Mouse (Mus musculus) hindbrain, embryonic 14.5 days (tissue): Measurements from ENCODE around the gene Ptx3. TPM values are rescaled to one million over a fixed set of nuclear protein-coding genes. Genes with fewer than 3 reads are reported as not detected.

ENCODE experiments used
- ATAC-seq: fragments of 200-750 bp; cut with Nextera tagmentation; 2 replicates; pipeline ENCODE4 v1.8.0; 2017; ENCODE audit warnings: moderate number of reproducible peaks, mild to moderate bottlenecking, moderate TSS enrichment, moderate library complexity; ENCODE audit not compliant: low FRiP score
- DNase-seq: peaks from one replicate; pipeline ENCODE4 v3.0.0-alpha.2; 2015; ENCODE audit warnings: low spot score
- H3K27ac ChIP-seq: fragments of 300-500 bp; sonication (generic); 2 replicates; pipeline ENCODE4 v1.5.1; 2014; ENCODE audit warnings: mild to moderate bottlenecking, moderate library complexity
- H3K27me3 ChIP-seq: fragments of 300-500 bp; sonication (generic); 2 replicates; pipeline ENCODE4 v1.6.1; 2014; ENCODE audit warnings: mild to moderate bottlenecking, low read length, mixed read lengths; ENCODE audit not compliant: control insufficient read depth, insufficient read depth
- H3K36me3 ChIP-seq: fragments of 300-500 bp; sonication (generic); replicated peaks from 2 replicates; pipeline ENCODE4 v1.6.1; 2014; ENCODE audit not compliant: control insufficient read depth, insufficient read depth
- H3K4me1 ChIP-seq: fragments of 300-500 bp; sonication (generic); replicated peaks from 2 replicates; pipeline ENCODE4 v1.6.1; 2014; ENCODE audit warnings: antibody characterized with exemption, low read length, mixed read lengths; ENCODE audit not compliant: control insufficient read depth, insufficient read depth
- H3K4me2 ChIP-seq: fragments of 300-500 bp; sonication (generic); replicated peaks from 2 replicates; pipeline ENCODE4 v1.6.1; 2014; ENCODE audit warnings: mild to moderate bottlenecking, moderate library complexity
- H3K4me3 ChIP-seq: fragments of 300-500 bp; sonication (generic); replicated peaks from 2 replicates; pipeline ENCODE4 v1.5.1; 2014; ENCODE audit warnings: mild to moderate bottlenecking, low read length
- H3K9ac ChIP-seq: fragments of 300-500 bp; sonication (generic); 2 replicates; pipeline ENCODE4 v1.6.1; 2014
- H3K9me3 ChIP-seq: fragments of 300-500 bp; sonication (generic); 2 replicates; pipeline ENCODE4 v1.6.1; 2016; ENCODE audit warnings: low read length; ENCODE audit not compliant: control insufficient read depth
- WGBS: fragments of 180-500 bp; shearing (Covaris S2); extraction: QIAGEN DNeasy Blood & Tissue Kit; methylation state at CpG from one replicate; pipeline ENCODE4 v1.1.7; 2014; 5-methylcytosine and 5-hydroxymethylcytosine counted together
- polyA plus RNA-seq: library from polyadenylated mRNA; unstranded; fragments of >200 nt; fragmentation: Nextera tagmentation; extraction: Ambion mirVana; gene quantifications from 2 replicates; pipeline ENCODE4 v1.2.1, GENCODE M21; 2014

The Ptx3 gene
- 2.1 and 3.6 TPM in 2 replicates for polyA plus RNA-seq

GRCm38 (mm10) chr3:66219655-66220191 is at the start of gene Ptx3:
Gene Ptx3, plus strand, starts transcription at chr3:66219910.
- H3K27ac ChIP-seq = peak within 1 kb of the TSS; percentile 47; the same call in 1 of the 2 replicates
- 3% methylated on average over 20 of the region's 20 CpGs for WGBS
- ATAC-seq = peak; percentile 38; the same call in 1 of the 2 replicates
- peaks cover 8% of the 10 kb centered on the region; the same call in 1 of the 2 replicates for H3K4me1 ChIP-seq
- H3K27me3 ChIP-seq = peaks cover 5% of the 10 kb centered on the region; the same call in 1 of the 2 replicates
- peak within 1 kb of the TSS; percentile 69 for H3K9ac ChIP-seq
- peak; percentile 25 for DNase-seq
- peak within 1 kb of the TSS; percentile 98 for H3K4me2 ChIP-seq
- H3K4me3 ChIP-seq = peak within 1 kb of the TSS; percentile 51
- H3K36me3 ChIP-seq = no peaks in the 10 kb centered on the region
- no peaks in the 10 kb centered on the region for H3K9me3 ChIP-seq

GRCm38 (mm10) chr3:66172907-66173306 is 46.8 kb upstream of the Ptx3 start:
- 60% methylated on average over 5 of the region's 5 CpGs for WGBS
- DNase-seq (no peak), ATAC-seq (no peak)
- Histone ChIP-seq H3K27me3 (no peaks in the 10 kb centered on the region), H3K9me3 (no peaks in the 10 kb centered on the region), H3K9ac (no peak overlapping the region), H3K4me3 (no peak overlapping the region), H3K36me3 (no peaks in the 10 kb centered on the region), H3K27ac (no peak overlapping the region), H3K4me1 (no peaks in the 10 kb centered on the region), H3K4me2 (no peak overlapping the region)

GRCm38 (mm10) chr3:66179647-66180046 is 40.1 kb upstream of the Ptx3 start:
- WGBS = 83% methylated on average over 2 of the region's 2 CpGs
- Histone ChIP-seq H3K9ac (no peak overlapping the region), H3K4me2 (no peak overlapping the region), H3K27me3 (no peaks in the 10 kb centered on the region), H3K9me3 (no peaks in the 10 kb centered on the region), H3K4me1 (no peaks in the 10 kb centered on the region), H3K36me3 (no peaks in the 10 kb centered on the region), H3K27ac (no peak overlapping the region), H3K4me3 (no peak overlapping the region)
- DNase-seq = no peak
- no peak for ATAC-seq

- DNase-seq (no peak), ATAC-seq (no peak)
- H3K4me2 ChIP-seq = no peak overlapping the region
- 72% methylated on average over 3 of the region's 3 CpGs for WGBS
- no peak overlapping the region for H3K9ac ChIP-seq
- H3K27ac ChIP-seq = no peak overlapping the region
- no peak overlapping the region for H3K4me3 ChIP-seq
- no peaks in the 10 kb centered on the region for H3K27me3 ChIP-seq
- H3K9me3 ChIP-seq = no peaks in the 10 kb centered on the region
- no peaks in the 10 kb centered on the region for H3K4me1 ChIP-seq
- H3K36me3 ChIP-seq = no peaks in the 10 kb centered on the region
These were observed 25.7 kb upstream of the Ptx3 start for GRCm38 (mm10) chr3:66193910-66194562.

GRCm38 (mm10) chr3:66208836-66209573 is 10.7 kb upstream of the Ptx3 start:
- Histone ChIP-seq H3K27me3 (no peaks in the 10 kb centered on the region), H3K4me2 (no peak overlapping the region), H3K9me3 (no peaks in the 10 kb centered on the region), H3K27ac (no peak overlapping the region), H3K4me3 (no peak overlapping the region), H3K36me3 (no peaks in the 10 kb centered on the region), H3K4me1 (no peaks in the 10 kb centered on the region), H3K9ac (no peak overlapping the region)
- 72% methylated on average over 4 of the region's 4 CpGs for WGBS
- ATAC-seq (no peak), DNase-seq (no peak)

DNA sequence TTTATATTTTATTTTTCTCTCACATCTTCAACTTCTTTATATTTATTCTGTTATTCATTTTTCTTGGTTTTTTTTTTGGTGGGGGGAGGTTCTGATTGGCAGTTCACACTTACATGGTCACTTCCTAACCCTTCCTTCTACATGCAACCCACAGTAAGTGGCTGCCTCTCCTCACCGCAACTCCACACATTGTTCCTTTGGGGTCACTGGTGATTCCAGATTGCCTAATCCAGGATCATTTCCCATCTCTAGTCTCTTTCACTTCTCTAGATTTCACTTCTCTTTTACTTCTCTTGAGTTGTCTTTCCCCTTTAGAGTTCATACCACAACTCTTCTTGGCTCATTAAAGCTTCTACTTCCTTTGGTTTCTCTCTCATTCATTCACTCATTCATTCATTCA is 6.2 kb upstream of the Ptx3 start:
- DNase-seq (no peak), ATAC-seq (no peak)
- H3K9ac ChIP-seq = no peak overlapping the region
- H3K27ac ChIP-seq = no peak overlapping the region
- no peaks in the 10 kb centered on the region for H3K9me3 ChIP-seq
- H3K4me2 ChIP-seq = no peak overlapping the region
- H3K4me1 ChIP-seq = no peaks in the 10 kb centered on the region
- H3K36me3 ChIP-seq = no peaks in the 10 kb centered on the region
- WGBS = 100% methylated on average over 1 of the region's 1 CpGs
- no peaks in the 10 kb centered on the region for H3K27me3 ChIP-seq
- no peak overlapping the region for H3K4me3 ChIP-seq

DNA sequence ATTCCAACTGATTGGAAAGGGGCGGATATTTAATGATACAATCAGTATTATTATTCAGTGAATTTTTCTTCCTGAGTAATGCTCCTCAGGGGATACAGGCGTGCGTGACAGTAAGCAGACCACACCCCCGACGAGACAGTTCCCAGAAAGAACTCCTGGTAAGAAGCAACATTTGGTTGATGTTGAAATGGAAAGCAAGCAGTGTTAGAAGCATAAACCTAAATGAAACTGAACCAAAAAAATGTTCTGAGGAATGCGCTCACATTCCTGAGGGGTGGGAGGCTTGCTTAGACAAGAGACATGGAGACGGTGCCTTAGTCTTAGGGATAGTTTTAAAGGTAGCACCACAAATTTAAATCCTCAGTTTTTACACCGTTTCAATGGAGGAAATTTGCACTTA is 4.0 kb upstream of the Ptx3 start:
- Histone ChIP-seq H3K4me3 (no peak overlapping the region), H3K9me3 (no peaks in the 10 kb centered on the region), H3K27ac (no peak overlapping the region), H3K36me3 (no peaks in the 10 kb centered on the region), H3K4me2 (no peak overlapping the region), H3K27me3 (no peaks in the 10 kb centered on the region), H3K9ac (no peak overlapping the region), H3K4me1 (peaks cover 4% of the 10 kb centered on the region; the same call in 1 of the 2 replicates)
- DNase-seq (no peak), ATAC-seq (no peak)
- 73% methylated on average over 8 of the region's 8 CpGs for WGBS

DNA sequence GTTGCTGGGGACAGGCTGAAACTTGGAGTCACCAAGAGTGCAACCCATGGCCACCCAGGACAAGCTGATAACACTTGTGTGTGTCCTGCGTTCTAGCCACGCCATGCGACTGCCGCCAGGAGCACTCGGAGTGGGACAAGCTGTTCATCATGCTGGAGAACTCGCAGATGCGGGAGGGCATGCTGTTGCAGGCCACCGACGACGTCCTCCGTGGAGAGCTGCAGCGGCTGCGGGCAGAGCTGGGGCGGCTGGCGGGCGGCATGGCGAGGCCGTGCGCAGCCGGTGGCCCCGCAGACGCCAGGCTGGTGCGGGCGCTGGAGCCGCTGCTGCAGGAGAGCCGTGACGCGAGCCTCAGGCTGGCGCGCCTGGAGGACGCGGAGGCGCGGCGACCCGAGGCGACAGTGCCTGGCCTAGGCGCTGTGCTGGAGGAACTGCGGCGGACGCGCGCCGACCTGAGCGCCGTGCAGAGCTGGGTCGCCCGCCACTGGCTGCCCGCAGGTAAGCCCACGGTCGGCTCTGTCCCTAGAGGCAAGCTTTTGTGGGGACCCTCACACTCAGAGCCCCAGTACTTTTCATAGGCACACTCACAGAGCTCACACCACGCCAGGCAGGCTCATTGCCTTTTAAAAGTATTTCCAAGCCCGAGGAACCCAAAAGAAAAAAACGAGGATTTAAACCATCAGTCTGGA is 988 bp downstream of the Ptx3 start:
- peak overlapping the region; percentile 51 for H3K4me3 ChIP-seq
- H3K9me3 ChIP-seq = no peaks in the 10 kb centered on the region
- whole genome bisulfite sequencing = under 1% methylated on average over 53 of the region's 54 CpGs
- peak overlapping the region; percentile 69 for H3K9ac ChIP-seq
- DNase-seq = peak; percentile 54
- peak overlapping the region; percentile 47; the same call in 1 of the 2 replicates for H3K27ac ChIP-seq
- H3K4me2 ChIP-seq = peak overlapping the region; percentile 98
- H3K27me3 ChIP-seq = peaks cover 5% of the 10 kb centered on the region; the same call in 1 of the 2 replicates
- no peaks in the 10 kb centered on the region for H3K36me3 ChIP-seq
- H3K4me1 ChIP-seq = peaks cover 8% of the 10 kb centered on the region; the same call in 1 of the 2 replicates
- ATAC-seq = peak; percentile 89

- DNase-seq (peak; percentile 33), ATAC-seq (peak; percentile 38; the same call in 1 of the 2 replicates)
- H3K9me3 ChIP-seq = no peaks in the 10 kb centered on the region
- H3K4me1 ChIP-seq = peaks cover 8% of the 10 kb centered on the region; the same call in 1 of the 2 replicates
- peak overlapping the region; percentile 51 for H3K4me3 ChIP-seq
- H3K27me3 ChIP-seq = peaks cover 5% of the 10 kb centered on the region; the same call in 1 of the 2 replicates
- H3K4me2 ChIP-seq = peak overlapping the region; percentile 98
- peak overlapping the region; percentile 69 for H3K9ac ChIP-seq
- H3K27ac ChIP-seq = no peak overlapping the region
- H3K36me3 ChIP-seq = no peaks in the 10 kb centered on the region
- under 1% methylated on average over 11 of the region's 11 CpGs for WGBS
These were observed 1.5 kb downstream of the Ptx3 start for GRCm38 (mm10) chr3:66221243-66221611.
